In genomic region chr5:120322732-120323316, GRCm38 (mm10) we compare ENCODE assay signal across 9 mouse cellular contexts.
DNase-seq lines count a peak whose midpoint lies in the region; ATAC-seq and TF ChIP-seq lines count a peak whose summit lies in the region.
"Had no signal": no experiment of that assay in that cellular context is flagged by ENCODE, and none has a peak within 500 bp of the region (broad histone marks: within the 10 kb centered on the region; RNA-seq: fewer than 3 reads in every experiment).

No protein-coding gene starts in this region.

- H3K4me2 ChIP-seq in lung, embryonic 14.5 days, result peak overlapping the region; percentile 47
- peak overlapping the region; percentile 47 for H3K4me2 ChIP-seq in forebrain, embryonic 15.5 days (replicated peaks)
- peak overlapping the region; percentile 43 for H3K4me2 ChIP-seq in limb, embryonic 14.5 days (replicated peaks; ENCODE audit: low read depth, low read length, severe bottlenecking)
- H3K4me2 ChIP-seq in stomach, embryonic 16.5 days (ENCODE audit: low read depth, low read length), result peak overlapping the region; percentile 49

- H3K36me3 ChIP-seq in lung, embryonic 14.5 days (ENCODE audit: insufficient read depth), result no peaks in the 10 kb centered on the region
- no peaks in the 10 kb centered on the region for H3K36me3 ChIP-seq in forebrain, embryonic 15.5 days
- H3K36me3 ChIP-seq in limb, embryonic 14.5 days (ENCODE audit: control insufficient read depth, insufficient read depth, low read length), result no peaks in the 10 kb centered on the region
- no peaks in the 10 kb centered on the region for H3K36me3 ChIP-seq in stomach, embryonic 16.5 days (ENCODE audit: control insufficient read depth, insufficient read depth, low read length)

- H3K27me3 ChIP-seq in lung, embryonic 14.5 days (ENCODE audit: insufficient read depth, low read length), result peaks cover 28% of the 10 kb centered on the region
- H3K27me3 ChIP-seq in forebrain, embryonic 15.5 days, result no peaks in the 10 kb centered on the region
- peaks cover 24% of the 10 kb centered on the region for H3K27me3 ChIP-seq in limb, embryonic 14.5 days (ENCODE audit: control insufficient read depth, insufficient read depth, low read length)
- peaks cover 7% of the 10 kb centered on the region; the same call in 1 of the 2 replicates for H3K27me3 ChIP-seq in stomach, embryonic 16.5 days (ENCODE audit: control insufficient read depth, insufficient read depth, low read length)

- TF ChIP-seq POLR2A in limb, embryonic 14.5 days (IDR thresholded peaks at IDR 0.05; ENCODE audit: borderline replicate concordance, extremely low read depth, insufficient read depth, insufficient read length), result no peak

- ATAC-seq in lung, embryonic 14.5 days (ENCODE audit: insufficient read depth), result no peak
- ATAC-seq in forebrain, embryonic 15.5 days (replicated peaks), result peak; percentile 33; the same call in 1 of the 2 replicates
- ATAC-seq in limb, embryonic 14.5 days (ENCODE audit: low FRiP score, low read depth), result no peak
- no peak for ATAC-seq in stomach, embryonic 16.5 days (ENCODE audit: insufficient read depth, low FRiP score)
- ATAC-seq in CD4-positive, CD25-positive, alpha-beta regulatory T cell, adult 4 months, result no peak

- H3K4me3 ChIP-seq in lung, embryonic 14.5 days (ENCODE audit: low read depth, low read length), result 0 out of 2 replicates have a peak overlapping the region, but pooled peaks have one; percentile 7
- peak overlapping the region; percentile 29 for H3K4me3 ChIP-seq in forebrain, embryonic 15.5 days
- peak overlapping the region; percentile 25 for H3K4me3 ChIP-seq in limb, embryonic 14.5 days (replicated peaks; ENCODE audit: low read length)
- peak overlapping the region; percentile 22 for H3K4me3 ChIP-seq in stomach, embryonic 16.5 days (replicated peaks; ENCODE audit: low read length)

- no peak for DNase-seq in lung, embryonic 14.5 days
- no peak for DNase-seq in lung, adult 18-20 months
- DNase-seq in limb, embryonic 14.5 days (ENCODE audit: low spot score), result no peak
- DNase-seq in cerebellum, adult 8-10 months, result no peak
- no peak for DNase-seq in left cerebral cortex, postnatal 25 days (ENCODE audit: low spot score in 2 of 2)
- DNase-seq: kidney, adult 11 months had no signal

- no peaks in the 10 kb centered on the region for H3K4me1 ChIP-seq in lung, embryonic 14.5 days (ENCODE audit: insufficient read depth)
- H3K4me1 ChIP-seq in forebrain, embryonic 15.5 days, result peaks cover 16% of the 10 kb centered on the region
- H3K4me1 ChIP-seq in limb, embryonic 14.5 days (ENCODE audit: control insufficient read depth, insufficient read depth, low read length), result no peaks in the 10 kb centered on the region
- 0 out of 2 replicates have a peak, but pooled peaks cover 2% of the 10 kb centered on the region for H3K4me1 ChIP-seq in stomach, embryonic 16.5 days (ENCODE audit: control insufficient read depth, insufficient read depth, low read length)

- intact Hi-C loops in left cerebral cortex, postnatal 25 days (cut with DNase I), result no loop called here

- no peak overlapping the region for H3K27ac ChIP-seq in lung, embryonic 14.5 days (ENCODE audit: low read depth)
- no peak overlapping the region for H3K27ac ChIP-seq in forebrain, embryonic 15.5 days (replicated peaks)
- H3K27ac ChIP-seq in limb, embryonic 14.5 days (replicated peaks; ENCODE audit: low read depth, low read length), result no peak overlapping the region
- no peak overlapping the region for H3K27ac ChIP-seq in stomach, embryonic 16.5 days (ENCODE audit: low read length)

- 20% methylated on average over 12 of the region's 12 CpGs for WGBS in lung, embryonic 14.5 days
- 7% methylated on average over 10 of the region's 12 CpGs for WGBS in forebrain, embryonic 15.5 days
- 18% methylated on average over 12 of the region's 12 CpGs for WGBS in limb, embryonic 14.5 days
- WGBS in stomach, embryonic 16.5 days, result 19% methylated on average over 12 of the region's 12 CpGs

- H3K9ac ChIP-seq in lung, embryonic 14.5 days, result 0 out of 2 replicates have a peak overlapping the region, but pooled peaks have one; percentile 1
- H3K9ac ChIP-seq in forebrain, embryonic 15.5 days (replicated peaks), result peak overlapping the region; percentile 46
- peak overlapping the region; percentile 40; the same call in 1 of the 2 replicates for H3K9ac ChIP-seq in limb, embryonic 14.5 days (ENCODE audit: low read depth, low read length, severe bottlenecking)
- peak overlapping the region; percentile 46; the same call in 1 of the 2 replicates for H3K9ac ChIP-seq in stomach, embryonic 16.5 days (ENCODE audit: low read length)

- H3K9me3 ChIP-seq in lung, embryonic 14.5 days (ENCODE audit: low read depth, low read length), result no peaks in the 10 kb centered on the region
- no peaks in the 10 kb centered on the region for H3K9me3 ChIP-seq in forebrain, embryonic 15.5 days
- H3K9me3 ChIP-seq in limb, embryonic 14.5 days (ENCODE audit: control insufficient read depth, low read length), result no peaks in the 10 kb centered on the region
- no peaks in the 10 kb centered on the region for H3K9me3 ChIP-seq in stomach, embryonic 16.5 days (replicated peaks; ENCODE audit: control insufficient read depth, low read length)

- TF ChIP-seq CTCF in lung, embryonic 14.5 days (IDR thresholded peaks at IDR 0.05; ENCODE audit: low read depth), result no peak
